Mouse (Mus musculus): ENCODE results near the gene Gm5039.

GRCm38 (mm10) chr12:88314556-88314955 lies 9.3 kb downstream of the Gm5039 start:
- TF ChIP-seq CTCF (IDR thresholded peaks at IDR 0.05; ENCODE audit: borderline replicate concordance, insufficient read depth, low read length) (no peak), POLR2A (IDR thresholded peaks at IDR 0.05; ENCODE audit: low read depth, low read length) (no peak)
